Mouse (Mus musculus): ENCODE measurements at regions not wholly inside any gene's neighbourhood (a gene's known extent, or its start where the extent isn't known, plus 50 kb on each side); places are given as distances from the start of the nearest gene placed in this dataset.
"Not testable (repeated sequence)": the region's sequence is repeated elsewhere in the genome, so short reads cannot be mapped to it uniquely, and the experiment has no call there.

- Histone ChIP-seq H3K36me3 (ENCODE audit: control insufficient read depth, insufficient read depth) (no peaks in the 10 kb centered on the region), H3K9me3 (ENCODE audit: control insufficient read depth) (no peaks in the 10 kb centered on the region), H3K9ac (ENCODE audit: low read depth, low read length) (no peak overlapping the region), H3K4me2 (replicated peaks; ENCODE audit: low read depth) (no peak overlapping the region), H3K4me3 (ENCODE audit: low read depth, low read length) (no peak overlapping the region), H3K27ac (ENCODE audit: low read depth, low read length) (no peak overlapping the region), H3K4me1 (replicated peaks; ENCODE audit: control insufficient read depth, insufficient read depth, low read length) (no peaks in the 10 kb centered on the region), H3K27me3 (replicated peaks; ENCODE audit: control insufficient read depth, insufficient read depth, low read length) (no peaks in the 10 kb centered on the region)
- 29% methylated on average over 1 of the region's 1 CpGs for WGBS
- ATAC-seq: no peak
- TF ChIP-seq CTCF (IDR thresholded peaks at IDR 0.05; ENCODE audit: low read depth): no peak
Observed at GRCm38 (mm10) chrX:95366995-95367394, 77.7 kb downstream of the Amer1 start.

GRCm38 (mm10) chrX:95365326-95365725 is 79.3 kb downstream of the Amer1 start:
- H3K27ac ChIP-seq (ENCODE audit: low read depth, low read length); H3K27me3 ChIP-seq (replicated peaks; ENCODE audit: control insufficient read depth, insufficient read depth, low read length); H3K36me3 ChIP-seq (ENCODE audit: control insufficient read depth, insufficient read depth); H3K9ac ChIP-seq (ENCODE audit: low read depth, low read length); H3K4me1 ChIP-seq (replicated peaks; ENCODE audit: control insufficient read depth, insufficient read depth, low read length); H3K9me3 ChIP-seq (ENCODE audit: control insufficient read depth); ATAC-seq; H3K4me3 ChIP-seq (ENCODE audit: low read depth, low read length); H3K4me2 ChIP-seq (replicated peaks; ENCODE audit: low read depth): not testable (repeated sequence)
- 44% methylated on average over 4 of the region's 4 CpGs for WGBS

GRCm38 (mm10) chrX:95359053-95359452 is 85.6 kb downstream of the Amer1 start:
- 21% methylated on average over 3 of the region's 3 CpGs for WGBS
- no peak for ATAC-seq
- peak; percentile 69 for TF ChIP-seq CTCF (IDR thresholded peaks at IDR 0.05; ENCODE audit: low read depth)

More at GRCm38 (mm10) chrX:95359053-95359452, 85.6 kb downstream of the Amer1 start:
- Histone ChIP-seq H3K4me2 (replicated peaks; ENCODE audit: low read depth) (no peak overlapping the region), H3K27me3 (replicated peaks; ENCODE audit: control insufficient read depth, insufficient read depth, low read length) (no peaks in the 10 kb centered on the region), H3K9ac (ENCODE audit: low read depth, low read length) (no peak overlapping the region), H3K9me3 (ENCODE audit: control insufficient read depth) (no peaks in the 10 kb centered on the region), H3K4me1 (replicated peaks; ENCODE audit: control insufficient read depth, insufficient read depth, low read length) (no peaks in the 10 kb centered on the region), H3K27ac (ENCODE audit: low read depth, low read length) (no peak overlapping the region), H3K4me3 (ENCODE audit: low read depth, low read length) (no peak overlapping the region), H3K36me3 (ENCODE audit: control insufficient read depth, insufficient read depth) (no peaks in the 10 kb centered on the region)
